Mouse (Mus musculus): Measurements from ENCODE around the gene Selenon.

DNA sequence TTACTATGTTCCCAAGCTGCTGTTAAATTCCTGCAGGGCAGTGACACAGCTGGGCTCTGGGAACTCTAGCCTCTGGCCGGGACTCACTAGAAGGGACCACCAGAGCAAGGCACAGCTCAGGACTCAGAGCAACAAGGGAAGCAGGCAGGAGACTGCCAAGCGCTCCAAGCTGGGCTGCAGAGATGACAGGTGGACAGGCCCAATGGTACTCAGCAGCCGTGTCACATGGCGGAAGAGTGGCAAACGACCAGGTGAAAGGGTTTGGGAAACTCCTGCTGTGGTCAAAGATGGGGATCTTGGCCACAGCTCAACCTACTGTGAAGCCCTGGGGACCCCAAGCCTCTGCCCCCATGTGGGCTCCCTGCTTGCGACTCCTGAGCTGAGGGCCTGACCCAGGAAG, 12.1 kb upstream of the Selenon start:
- TF ChIP-seq CTCF (IDR thresholded peaks at IDR 0.05; ENCODE audit: control insufficient read depth, insufficient read depth, insufficient replicate concordance, low read depth, low read length) (no peak), POLR2A (IDR thresholded peaks at IDR 0.05; ENCODE audit: control insufficient read depth, low read depth, low read length) (no peak)

Data from testis, adult 2 months (tissue).